Mouse (Mus musculus): ENCODE data around the gene Lcat.

DNA sequence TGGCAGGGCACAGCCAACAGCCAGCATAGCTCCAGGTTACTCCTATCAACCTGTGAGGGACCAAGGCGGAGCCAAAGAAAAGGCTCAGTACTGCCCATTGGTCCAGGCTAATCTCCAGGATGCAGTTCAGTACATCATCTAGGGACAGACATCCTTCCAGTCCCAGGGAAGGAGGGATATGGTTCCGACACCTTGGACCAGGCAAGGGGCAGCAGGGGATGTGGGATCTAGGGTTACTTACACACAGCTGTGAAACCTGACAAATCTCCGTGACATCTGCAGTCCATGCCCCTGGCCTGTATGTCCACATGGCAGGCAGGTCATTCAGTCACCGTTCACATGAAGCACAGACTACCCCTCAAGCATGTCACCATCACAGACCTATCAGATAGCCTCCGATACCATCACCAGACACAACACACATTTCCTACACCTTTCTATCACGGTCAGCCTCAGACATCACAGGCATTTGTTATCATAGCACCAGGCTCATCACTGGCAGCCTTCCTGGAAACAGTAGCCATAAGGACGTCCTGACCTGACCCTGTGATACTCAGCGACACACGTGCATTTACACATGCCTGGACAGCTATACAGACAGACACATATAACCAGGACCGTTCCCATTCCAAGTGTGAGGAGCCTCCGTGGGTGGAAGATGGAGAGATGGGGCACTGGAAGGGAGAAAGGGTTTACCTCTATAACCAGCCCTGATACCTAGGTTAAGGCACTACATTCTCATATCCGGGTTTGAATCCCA is 21.5 kb upstream of the Lcat start:
- TF ChIP-seq CTCF (IDR thresholded peaks at IDR 0.05; ENCODE audit: low read depth, low read length) (no peak), GATA2 (IDR thresholded peaks at IDR 0.05; ENCODE audit: borderline replicate concordance, low read depth, low read length) (no peak), GATA1 (IDR thresholded peaks at IDR 0.05; ENCODE audit: borderline replicate concordance, low read length) (no peak), TAL1 (conservative IDR thresholded peaks at IDR 0.05; ENCODE audit: low read depth, low read length) (no peak), POLR2AphosphoS5 (IDR thresholded peaks at IDR 0.05; ENCODE audit: insufficient replicate concordance, low read depth, low read length) (no peak)
